Mouse (Mus musculus) gastrocnemius, adult 18-20 months (tissue): ENCODE data around the gene Npw. TPM values are rescaled to one million over a fixed set of nuclear protein-coding genes. Genes with fewer than 3 reads are reported as not detected.

ENCODE experiments used
- total RNA-seq, 2 experiments: library from RNA; stranded (reverse); gene quantifications; 2 replicates each; pipeline ENCODE4 v1.2.3; 2021

The Npw gene
- total RNA-seq, 2 experiments from 2014 or later: not detected

Other genes with a start within 250 kb of the Npw start
- gene Rnps1, start 243.9 kb downstream of the Npw start, total RNA-seq: 10 to 100 TPM; 52.1 to 57.5 TPM
- 100 to 1,000 TPM; 158 to 163 TPM for gene Eci1, start 231.8 kb downstream of the Npw start, total RNA-seq
- gene Dnase1l2, start 215.4 kb downstream of the Npw start, total RNA-seq: 1 to 10 TPM; 1.0 to 1.3 TPM
- 10 to 100 TPM; 10.8 TPM for gene E4f1, start 188.1 kb downstream of the Npw start, total RNA-seq
- gene Pgp, start 188.1 kb downstream of the Npw start, total RNA-seq: 10 to 100 TPM; 47.6 to 52.1 TPM
- under 1 TPM in 1 of 2 experiments, not detected in 1; 0.31 TPM for gene Bricd5, start 184.6 kb downstream of the Npw start, total RNA-seq
- 10 to 100 TPM in 1 of 2 experiments, 1 to 10 TPM in 1; 9.9 to 11.1 TPM for gene Mlst8, start 179.4 kb downstream of the Npw start, total RNA-seq
- under 1 TPM; 0.09 to 0.17 TPM for gene Caskin1, start 169.9 kb downstream of the Npw start, total RNA-seq
- 10 to 100 TPM; 25.7 to 29.7 TPM for gene Traf7, start 130.5 kb downstream of the Npw start, total RNA-seq
- gene Rab26, start 124.2 kb downstream of the Npw start, total RNA-seq: not detected
- gene Pkd1, start 108.6 kb downstream of the Npw start, total RNA-seq: 10 to 100 TPM; 12.8 to 21.4 TPM
- gene Tsc2, start 25.8 kb downstream of the Npw start, total RNA-seq: 100 to 1,000 TPM in 1 of 2 experiments, 10 to 100 TPM in 1; 83.2 to 105 TPM
- gene Nthl1, start 25.8 kb downstream of the Npw start, total RNA-seq: 1 to 10 TPM; 2.5 to 3.5 TPM
- 10 to 100 TPM; 31.8 to 55.0 TPM for gene Slc9a3r2, start 8.1 kb downstream of the Npw start, total RNA-seq
- 10 to 100 TPM; 23.1 to 25.4 TPM for gene Zfp598, start 11.2 kb upstream of the Npw start, total RNA-seq
- under 1 TPM in 1 of 2 experiments, not detected in 1; 0.14 TPM for gene Syngr3, start 31.5 kb upstream of the Npw start, total RNA-seq
- 10 to 100 TPM; 41.1 to 48.3 TPM for gene Gfer, start 37.7 kb upstream of the Npw start, total RNA-seq
- under 1 TPM; 0.32 to 0.95 TPM for gene Noxo1, start 37.8 kb upstream of the Npw start, total RNA-seq
- 10 to 100 TPM; 15.4 to 16.0 TPM for gene Tbl3, start 49.2 kb upstream of the Npw start, total RNA-seq
- gene Rnf151, start 59.6 kb upstream of the Npw start, total RNA-seq: not detected
- 100 to 1,000 TPM; 548 to 574 TPM for gene Rps2, start 59.7 kb upstream of the Npw start, total RNA-seq
- 100 to 1,000 TPM; 428 to 481 TPM for gene Ndufb10, start 66.0 kb upstream of the Npw start, total RNA-seq
- 100 to 1,000 TPM; 764 to 767 TPM for gene Rpl3l, start 69.4 kb upstream of the Npw start, total RNA-seq
- gene Msrb1, start 78.2 kb upstream of the Npw start, total RNA-seq: 100 to 1,000 TPM; 139 to 179 TPM
- not detected for gene Hs3st6, start 94.5 kb upstream of the Npw start, total RNA-seq
- not detected for gene Meiob, start 145.8 kb upstream of the Npw start, total RNA-seq
- 10 to 100 TPM; 67.9 to 72.7 TPM for gene Hagh, start 181.7 kb upstream of the Npw start, total RNA-seq
- gene Fahd1, start 191.9 kb upstream of the Npw start, total RNA-seq: 10 to 100 TPM; 45.2 to 48.3 TPM
- 1 to 10 TPM; 2.2 to 2.6 TPM for gene Igfals, start 207.5 kb upstream of the Npw start, total RNA-seq
- 10 to 100 TPM; 11.0 to 11.1 TPM for gene Nubp2, start 227.9 kb upstream of the Npw start, total RNA-seq
- gene Spsb3, start 228.2 kb upstream of the Npw start, total RNA-seq: 10 to 100 TPM; 29.7 to 37.9 TPM
- 1 to 10 TPM; 6.5 to 8.4 TPM for gene Eme2, start 236.6 kb upstream of the Npw start, total RNA-seq
- gene Mrps34, start 236.7 kb upstream of the Npw start, total RNA-seq: 10 to 100 TPM; 79.4 to 86.3 TPM
- 10 to 100 TPM; 11.8 to 12.3 TPM for gene Nme3, start 238.0 kb upstream of the Npw start, total RNA-seq